In the genomic region with DNA sequence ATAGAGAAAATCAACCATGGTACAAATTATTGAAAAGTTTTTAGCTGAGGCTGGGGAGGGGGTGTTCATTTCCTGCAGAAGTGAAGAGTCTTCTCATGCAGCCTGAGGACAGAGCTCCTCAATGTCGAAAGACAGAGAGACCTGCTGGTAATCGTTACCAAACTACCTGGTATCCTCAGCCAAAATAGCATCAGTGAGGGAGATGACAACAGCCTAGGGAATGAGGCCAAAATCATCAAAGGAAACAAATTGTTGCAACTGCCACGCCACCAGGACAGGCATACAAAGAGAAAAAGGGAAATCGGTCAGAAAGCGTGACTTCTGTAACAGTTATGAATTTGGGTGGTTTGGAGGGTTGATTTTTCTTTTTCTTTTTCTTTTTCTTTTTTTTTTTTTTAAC, we compare ENCODE assay signal across 20 mouse cellular contexts. TPM values are rescaled to one million over a fixed set of nuclear protein-coding genes. Genes with fewer than 3 reads are reported as not detected.
DNase-seq lines count a peak whose midpoint lies in the region; ATAC-seq and TF ChIP-seq lines count a peak whose summit lies in the region.
"Had no signal": no experiment of that assay in that cellular context is flagged by ENCODE, and none has a peak within 500 bp of the region (broad histone marks: within the 10 kb centered on the region; RNA-seq: fewer than 3 reads in every experiment).

No protein-coding gene starts in this region.

- H3K9ac ChIP-seq in forebrain, embryonic 12.5 days: no peak overlapping the region
- H3K9ac ChIP-seq in forebrain, embryonic 11.5 days (ENCODE audit: low read length): no peak overlapping the region; the same call in 1 of the 2 replicates
- no peak overlapping the region for H3K9ac ChIP-seq in hindbrain, embryonic 15.5 days
- H3K9ac ChIP-seq in intestine, postnatal 0 days (ENCODE audit: low read depth, low read length): no peak overlapping the region
- H3K9ac ChIP-seq: embryonic facial prominence, embryonic 13.5 days; liver, postnatal 0 days; stomach, embryonic 15.5 days had no signal

- peak overlapping the region; percentile 13; the same call in 1 of the 2 replicates for H3K4me2 ChIP-seq in forebrain, embryonic 12.5 days
- H3K4me2 ChIP-seq in forebrain, embryonic 11.5 days (ENCODE audit: low read depth, low read length, severe bottlenecking): no peak overlapping the region
- peak overlapping the region; percentile 92 for H3K4me2 ChIP-seq in hindbrain, embryonic 15.5 days
- no peak overlapping the region for H3K4me2 ChIP-seq in intestine, postnatal 0 days (replicated peaks; ENCODE audit: low read depth)
- H3K4me2 ChIP-seq: heart, embryonic 11.5 days; stomach, embryonic 15.5 days had no signal

- H3K27me3 ChIP-seq in forebrain, embryonic 12.5 days: peaks cover 4% of the 10 kb centered on the region
- 0 out of 2 replicates have a peak, but pooled peaks cover under 1% of the 10 kb centered on the region for H3K27me3 ChIP-seq in forebrain, embryonic 11.5 days (ENCODE audit: control insufficient read depth, insufficient read depth, low read length)
- H3K27me3 ChIP-seq in hindbrain, embryonic 15.5 days: no peaks in the 10 kb centered on the region
- peaks cover 9% of the 10 kb centered on the region for H3K27me3 ChIP-seq in intestine, postnatal 0 days (replicated peaks; ENCODE audit: control insufficient read depth, insufficient read depth, low read length)

- H3K4me1 ChIP-seq in forebrain, embryonic 12.5 days: peaks cover 64% of the 10 kb centered on the region
- H3K4me1 ChIP-seq in forebrain, embryonic 11.5 days (replicated peaks; ENCODE audit: control insufficient read depth, insufficient read depth, low read length): peaks cover 24% of the 10 kb centered on the region
- peaks cover 65% of the 10 kb centered on the region for H3K4me1 ChIP-seq in hindbrain, embryonic 15.5 days (replicated peaks)
- H3K4me1 ChIP-seq in intestine, postnatal 0 days (replicated peaks; ENCODE audit: control insufficient read depth, insufficient read depth, low read length): 0 out of 2 replicates have a peak, but pooled peaks cover 5% of the 10 kb centered on the region

- DNase-seq in forebrain, embryonic 11.5 days (ENCODE audit: low spot score): no peak
- DNase-seq in adipocyte (ENCODE audit: low spot score): peak; percentile 74
- peak; percentile 68 for DNase-seq in fat pad, adult 2 months (ENCODE audit: extremely low read depth, low read depth, low spot score)
- DNase-seq in layer of hippocampus, adult 9-11 months: no peak
- DNase-seq: gastrocnemius, postnatal 10 days; kidney, postnatal 14 days; layer of hippocampus, postnatal 36 days; left cerebral cortex, postnatal 4 days; liver, postnatal 0 days; spleen, adult 18-20 months had no signal

- no peak for TF ChIP-seq CTCF in intestine, postnatal 0 days (IDR thresholded peaks at IDR 0.05; ENCODE audit: low read depth)

- H3K4me3 ChIP-seq in forebrain, embryonic 12.5 days (replicated peaks): no peak overlapping the region
- no peak overlapping the region for H3K4me3 ChIP-seq in forebrain, embryonic 11.5 days (ENCODE audit: low read depth, low read length)
- no peak overlapping the region for H3K4me3 ChIP-seq in hindbrain, embryonic 15.5 days
- H3K4me3 ChIP-seq in intestine, postnatal 0 days (ENCODE audit: low read depth, low read length): no peak overlapping the region
- H3K4me3 ChIP-seq: stomach, embryonic 15.5 days had no signal

- no peaks in the 10 kb centered on the region for H3K9me3 ChIP-seq in forebrain, embryonic 12.5 days
- no peaks in the 10 kb centered on the region for H3K9me3 ChIP-seq in forebrain, embryonic 11.5 days (ENCODE audit: control insufficient read depth, low read length)
- no peaks in the 10 kb centered on the region for H3K9me3 ChIP-seq in hindbrain, embryonic 15.5 days
- no peaks in the 10 kb centered on the region for H3K9me3 ChIP-seq in intestine, postnatal 0 days (ENCODE audit: control insufficient read depth)
- H3K9me3 ChIP-seq: embryonic facial prominence, embryonic 13.5 days; stomach, embryonic 15.5 days had no signal

- ATAC-seq in forebrain, embryonic 12.5 days (ENCODE audit: low FRiP score): no peak
- no peak for ATAC-seq in forebrain, embryonic 11.5 days (replicated peaks; ENCODE audit: low FRiP score)
- no peak for ATAC-seq in hindbrain, embryonic 15.5 days (ENCODE audit: low FRiP score, low read depth)
- no peak for ATAC-seq in intestine, postnatal 0 days
- ATAC-seq in megakaryocyte, adult 5-6 weeks (ENCODE audit: poor library complexity, severe bottlenecking): no peak
- ATAC-seq: intestine, embryonic 16.5 days; liver, postnatal 0 days had no signal

- WGBS in forebrain, embryonic 12.5 days: 66% methylated on average over 5 of the region's 5 CpGs
- 58% methylated on average over 5 of the region's 5 CpGs for WGBS in forebrain, embryonic 11.5 days
- 39% methylated on average over 5 of the region's 5 CpGs for WGBS in hindbrain, embryonic 15.5 days
- WGBS in intestine, postnatal 0 days: 76% methylated on average over 5 of the region's 5 CpGs

- no peaks in the 10 kb centered on the region for H3K36me3 ChIP-seq in forebrain, embryonic 12.5 days (replicated peaks)
- no peaks in the 10 kb centered on the region for H3K36me3 ChIP-seq in forebrain, embryonic 11.5 days (ENCODE audit: control insufficient read depth, insufficient read depth, low read length)
- no peaks in the 10 kb centered on the region for H3K36me3 ChIP-seq in hindbrain, embryonic 15.5 days
- H3K36me3 ChIP-seq in intestine, postnatal 0 days (ENCODE audit: control insufficient read depth, insufficient read depth): no peaks in the 10 kb centered on the region
- H3K36me3 ChIP-seq: embryonic facial prominence, embryonic 13.5 days; stomach, embryonic 15.5 days had no signal

- H3K27ac ChIP-seq in forebrain, embryonic 12.5 days: no peak overlapping the region
- H3K27ac ChIP-seq in forebrain, embryonic 11.5 days (ENCODE audit: low read depth, low read length): no peak overlapping the region
- no peak overlapping the region for H3K27ac ChIP-seq in hindbrain, embryonic 15.5 days (replicated peaks)
- H3K27ac ChIP-seq in intestine, postnatal 0 days (ENCODE audit: low read depth, low read length): no peak overlapping the region
- H3K27ac ChIP-seq: embryonic facial prominence, embryonic 13.5 days; stomach, embryonic 15.5 days had no signal

RNA-seq across cellular contexts. Expression of gene Zfp423, which starts 3.4 kb away (rescaled TPM):
- polyA plus RNA-seq in forebrain, embryonic 12.5 days (2016; fragmentation: Nextera tagmentation; extraction: Ambion mirVana): 35.0 and 36.6 TPM in 2 replicates
- 42.1 and 44.8 TPM in 2 replicates for polyA plus RNA-seq in forebrain, embryonic 11.5 days (2014; fragmentation: Nextera tagmentation; extraction: Ambion mirVana)
- 28.6 and 33.4 TPM in 2 replicates for polyA plus RNA-seq in hindbrain, embryonic 15.5 days (2015; fragmentation: Nextera tagmentation; extraction: Ambion mirVana)
- polyA plus RNA-seq in intestine, postnatal 0 days (2015; fragmentation: Nextera tagmentation; extraction: Ambion mirVana): 1.6 and 1.8 TPM in 2 replicates
- 0.18 TPM in 1 of 2 replicates, not detected in the other for total RNA-seq in megakaryocyte, adult 5-6 weeks (2015)
- total RNA-seq in megakaryocyte, adult 5-6 weeks (2017): not detected in 2 replicates
- total RNA-seq: monocyte, adult 5-6 weeks; neutrophil, adult 5-6 weeks had no signal

Comparison
In these comparisons a context has a peak if more than half of its experiments do, and no peak if none do; other contexts are left out.
1. H3K4me2 ChIP-seq: peak in forebrain, embryonic 12.5 days (single experiment) and hindbrain, embryonic 15.5 days (single experiment); none in forebrain, embryonic 11.5 days (single experiment) and intestine, postnatal 0 days (single experiment).
2. DNase-seq: peak in adipocyte (single experiment) and fat pad, adult 2 months (single experiment); none in forebrain, embryonic 11.5 days (single experiment) and layer of hippocampus, adult 9-11 months (single experiment).
3. RNA of gene Zfp423, which starts 3.4 kb away (polyA plus RNA-seq): 42.1 to 44.8 TPM in forebrain, embryonic 11.5 days, 35.0 to 36.6 TPM in forebrain, embryonic 12.5 days and 28.6 to 33.4 TPM in hindbrain, embryonic 15.5 days; 1.6 to 1.8 TPM in intestine, postnatal 0 days; every median in the first group is over 10 times any median in the second.